Mouse (Mus musculus) limb, embryonic 14.5 days (tissue): ENCODE measurements at regions not wholly inside any gene's neighbourhood (a gene's known extent, or its start where the extent isn't known, plus 50 kb on each side); places are given as distances from the start of the nearest gene placed in this dataset.
"Not testable (repeated sequence)": the region's sequence is repeated elsewhere in the genome, so short reads cannot be mapped to it uniquely, and the experiment has no call there.

Source experiments
- ATAC-seq: fragments of 200-750 bp; cut with Nextera tagmentation; 2 replicates; pipeline ENCODE4 v1.8.0; 2017; ENCODE audit warnings: low read depth, moderate number of reproducible peaks, moderate TSS enrichment; ENCODE audit not compliant: low FRiP score
- DNase-seq: peaks from one replicate; pipeline ENCODE4 v3.0.0-alpha.2; 2015; ENCODE audit warnings: low spot score
- H3K27ac ChIP-seq: fragments of 300-500 bp; sonication (generic); replicated peaks from 2 replicates; pipeline ENCODE4 v1.5.1; 2014; ENCODE audit warnings: low read depth, mild to moderate bottlenecking, low read length, moderate library complexity, mixed read lengths
- H3K27me3 ChIP-seq: fragments of 300-500 bp; sonication (generic); 2 replicates; pipeline ENCODE4 v1.6.1; 2014; ENCODE audit warnings: low read length, mixed read lengths; ENCODE audit not compliant: control insufficient read depth, insufficient read depth
- H3K36me3 ChIP-seq: fragments of 300-500 bp; sonication (generic); 2 replicates; pipeline ENCODE4 v1.6.1; 2014; ENCODE audit warnings: mild to moderate bottlenecking, low read length, moderate library complexity, mixed read lengths; ENCODE audit not compliant: control insufficient read depth, insufficient read depth
- H3K4me1 ChIP-seq: fragments of 300-500 bp; sonication (generic); 2 replicates; pipeline ENCODE4 v1.6.1; 2014; ENCODE audit warnings: antibody characterized with exemption, low read length, mixed read lengths; ENCODE audit not compliant: control insufficient read depth, insufficient read depth
- H3K4me2 ChIP-seq: fragments of 300-500 bp; sonication (generic); replicated peaks from 2 replicates; pipeline ENCODE4 v1.6.1; 2014; ENCODE audit warnings: low read depth, mild to moderate bottlenecking, low read length, moderate library complexity; ENCODE audit not compliant: severe bottlenecking
- H3K4me3 ChIP-seq: fragments of 300-500 bp; sonication (generic); replicated peaks from 2 replicates; pipeline ENCODE4 v1.5.1; 2014; ENCODE audit warnings: low read length
- H3K9ac ChIP-seq: fragments of 300-500 bp; sonication (generic); 2 replicates; pipeline ENCODE4 v1.6.1; 2014; ENCODE audit warnings: mild to moderate bottlenecking, low read depth, low read length, moderate library complexity; ENCODE audit not compliant: severe bottlenecking
- H3K9me3 ChIP-seq: fragments of 300-500 bp; sonication (generic); 2 replicates; pipeline ENCODE4 v1.6.1; 2016; ENCODE audit warnings: low read length; ENCODE audit not compliant: control insufficient read depth
- POLR2A ChIP-seq: fragments of 200-500 bp; IDR thresholded peaks from 2 replicates; pipeline ENCODE4 v1.8.0; 2012; ENCODE audit warnings: inconsistent platforms, mild to moderate bottlenecking, moderate library complexity, borderline replicate concordance; ENCODE audit not compliant: insufficient read depth, insufficient read length; ENCODE audit errors: extremely low read depth
- WGBS: fragments of 180-500 bp; shearing (Covaris S2); extraction: QIAGEN DNeasy Blood & Tissue Kit; methylation state at CpG from one replicate; pipeline ENCODE4 v1.1.7; 2014; 5-methylcytosine and 5-hydroxymethylcytosine counted together

GRCm38 (mm10) chr1:35889731-35890499, 178.3 kb upstream of the Hs6st1 start:
- peaks cover 4% of the 10 kb centered on the region; the same call in 1 of the 2 replicates for H3K4me1 ChIP-seq
- H3K4me2 ChIP-seq: no peak overlapping the region
- 0 out of 2 replicates have a peak, but pooled peaks cover 3% of the 10 kb centered on the region for H3K9me3 ChIP-seq
- DNase-seq: no peak
- H3K36me3 ChIP-seq: no peaks in the 10 kb centered on the region
- no peak overlapping the region for H3K27ac ChIP-seq
- H3K9ac ChIP-seq: no peak overlapping the region
- H3K4me3 ChIP-seq: no peak overlapping the region
- no peak for ATAC-seq
- no peaks in the 10 kb centered on the region for H3K27me3 ChIP-seq
- TF ChIP-seq POLR2A: no peak
- 69% methylated on average over 19 of the region's 19 CpGs for whole genome bisulfite sequencing

GRCm38 (mm10) chr1:35890500-35890900, 177.7 kb upstream of the Hs6st1 start:
- Histone ChIP-seq H3K4me3 (no peak overlapping the region), H3K4me2 (no peak overlapping the region), H3K27ac (no peak overlapping the region), H3K36me3 (no peaks in the 10 kb centered on the region), H3K27me3 (no peaks in the 10 kb centered on the region), H3K9ac (no peak overlapping the region), H3K4me1 (peaks cover 4% of the 10 kb centered on the region; the same call in 1 of the 2 replicates), H3K9me3 (0 out of 2 replicates have a peak, but pooled peaks cover 7% of the 10 kb centered on the region)
- 68% methylated on average over 15 of the region's 15 CpGs for WGBS
- no peak for TF ChIP-seq POLR2A
- no peak for ATAC-seq
- DNase-seq: no peak

- Histone ChIP-seq H3K4me3 (no peak overlapping the region), H3K4me2 (no peak overlapping the region), H3K9me3 (0 out of 2 replicates have a peak, but pooled peaks cover 7% of the 10 kb centered on the region), H3K36me3 (no peaks in the 10 kb centered on the region), H3K4me1 (no peaks in the 10 kb centered on the region), H3K9ac (no peak overlapping the region), H3K27ac (no peak overlapping the region), H3K27me3 (no peaks in the 10 kb centered on the region)
- ATAC-seq (no peak), DNase-seq (no peak)
- no peak for TF ChIP-seq POLR2A
- WGBS: 58% methylated on average over 1 of the region's 1 CpGs
Observed at GRCm38 (mm10) chr1:35899536-35899935, 168.7 kb upstream of the Hs6st1 start.

GRCm38 (mm10) chr1:35904001-35904547, 164.1 kb upstream of the Hs6st1 start:
- Histone ChIP-seq H3K4me2 (no peak overlapping the region), H3K9ac (no peak overlapping the region), H3K4me1 (no peaks in the 10 kb centered on the region), H3K27ac (no peak overlapping the region), H3K4me3 (no peak overlapping the region), H3K27me3 (no peaks in the 10 kb centered on the region), H3K9me3 (no peaks in the 10 kb centered on the region), H3K36me3 (no peaks in the 10 kb centered on the region)
- no peak for TF ChIP-seq POLR2A
- 88% methylated on average over 9 of the region's 9 CpGs for WGBS
- no peak for ATAC-seq
- DNase-seq: no peak

- no peak for TF ChIP-seq POLR2A
- no peaks in the 10 kb centered on the region for H3K4me1 ChIP-seq
- ATAC-seq: no peak
- WGBS: 55% methylated on average over 4 of the region's 4 CpGs
- no peak overlapping the region for H3K4me3 ChIP-seq
- no peak overlapping the region for H3K4me2 ChIP-seq
- H3K36me3 ChIP-seq: no peaks in the 10 kb centered on the region
- H3K9ac ChIP-seq: no peak overlapping the region
- H3K9me3 ChIP-seq: no peaks in the 10 kb centered on the region
- no peak for DNase-seq
- no peak overlapping the region for H3K27ac ChIP-seq
- no peaks in the 10 kb centered on the region for H3K27me3 ChIP-seq
Observed at GRCm38 (mm10) chr1:35913551-35913950, 154.6 kb upstream of the Hs6st1 start.

GRCm38 (mm10) chr1:35914175-35914574, 154.0 kb upstream of the Hs6st1 start:
- ATAC-seq, H3K9me3 ChIP-seq, DNase-seq, H3K36me3 ChIP-seq, H3K4me1 ChIP-seq, H3K4me3 ChIP-seq, H3K4me2 ChIP-seq, H3K9ac ChIP-seq, H3K27me3 ChIP-seq, H3K27ac ChIP-seq: not testable (repeated sequence)
- WGBS: 92% methylated on average over 7 of the region's 8 CpGs
